Mouse (Mus musculus): ENCODE results near the gene Rcn3. TPM values are rescaled to one million over a fixed set of nuclear protein-coding genes. Genes with fewer than 3 reads are reported as not detected.
A peak's percentile ranks its signal among the peaks of the same experiment; 100 is the strongest.

Gene Rcn3
- total and polyA plus RNA-seq, 3 experiments: 16.0 to 43.0 TPM; not detected in 1

GRCm38 (mm10) chr7:45079856-45080255, 12.2 kb downstream of the Rcn3 start:
- DNase-seq (ENCODE audit: low read depth, low spot score): peak; percentile 90
- Histone ChIP-seq H3K79me2 (ENCODE audit: control insufficient read depth, insufficient read depth, low read length, poor library complexity) (no peaks in the 10 kb centered on the region), H3K36me3 (ENCODE audit: control insufficient read depth in 1 of 2, insufficient read depth in 2 of 2, low read length in 2 of 2) (peaks cover 0 to 2% of the 10 kb centered on the region in 2 experiments; a peak in 1 of 4 replicates), H3K9ac (ENCODE audit: control insufficient read depth, low read depth, low read length, poor library complexity, severe bottlenecking) (no peak overlapping the region), H3K9me3 (replicated peaks; ENCODE audit: insufficient read depth, low read length) (no peaks in the 10 kb centered on the region), H3K4me1 (ENCODE audit: control insufficient read depth in 1 of 2, insufficient read depth in 2 of 2, low read length in 2 of 2) (peaks cover 0 to 4% of the 10 kb centered on the region in 2 experiments; a peak in 1 of 4 replicates), H3K27me3 (ENCODE audit: control insufficient read depth in 1 of 2, insufficient read depth in 2 of 2, low read length in 2 of 2) (no peaks in the 10 kb centered on the region), H3K27ac (ENCODE audit: control insufficient read depth, low read depth, low read length) (no peak overlapping the region), H3K4me3 (ENCODE audit: control insufficient read depth in 1 of 2, insufficient read depth in 1 of 2, low read depth in 2 of 2, low read length in 2 of 2) (no peak overlapping the region)
- TF ChIP-seq HCFC1 (IDR thresholded peaks at IDR 0.05; ENCODE audit: low read depth, low read length) (peak; percentile 45; the same call in 1 of the 2 replicates), NRF1 (IDR thresholded peaks at IDR 0.05; ENCODE audit: insufficient read depth, low read depth, low read length, poor library complexity, severe bottlenecking) (no peak), ETS1 (IDR thresholded peaks at IDR 0.05; ENCODE audit: low read depth, low read length) (0 out of 2 replicates have a peak, but pooled peaks have one; percentile 22), SIN3A (IDR thresholded peaks at IDR 0.05; ENCODE audit: low read length) (peak; percentile 78), POLR2AphosphoS2 (IDR thresholded peaks at IDR 0.05; ENCODE audit: low read length) (peak; percentile 79), CTCF (IDR thresholded peaks at IDR 0.05 in 2 of 3, conservative IDR thresholded peaks at IDR 0.05 in 1 of 3; ENCODE audit: control insufficient read depth in 1 of 3, insufficient read depth in 1 of 3, low read depth in 2 of 3, low read length in 3 of 3, poor library complexity in 1 of 3, severe bottlenecking in 1 of 3) (peak; percentile 89 to 94 (median 93)), ZC3H11A (IDR thresholded peaks at IDR 0.05; ENCODE audit: low read depth, low read length) (peak; percentile 80), SMC3 (IDR thresholded peaks at IDR 0.05; ENCODE audit: low read depth, low read length) (peak; percentile 88), MAZ (IDR thresholded peaks at IDR 0.05; ENCODE audit: low read depth, low read length) (no peak), MEF2A (IDR thresholded peaks at IDR 0.05; ENCODE audit: extremely low read depth, insufficient replicate concordance, low read depth, low read length, poor library complexity, severe bottlenecking) (no peak), RAD21 (IDR thresholded peaks at IDR 0.05; ENCODE audit: low read depth, low read length) (peak; percentile 89), EP300 (IDR thresholded peaks at IDR 0.05; ENCODE audit: low read depth in 1 of 2, low read length in 2 of 2) (peak in 1 of 2 experiments; percentile 17; a peak in 1 of 4 replicates), ZMIZ1 (IDR thresholded peaks at IDR 0.05; ENCODE audit: low read depth, low read length) (no peak), MXI1 (IDR thresholded peaks at IDR 0.05; ENCODE audit: low read depth, low read length) (0 out of 2 replicates have a peak, but pooled peaks have one; percentile 10), BHLHE40 (IDR thresholded peaks at IDR 0.05; ENCODE audit: borderline replicate concordance, low read depth, low read length) (no peak), NELFE (IDR thresholded peaks at IDR 0.05; ENCODE audit: low read depth, low read length) (no peak)

GRCm38 (mm10) chr7:45078513-45078912, 13.5 kb downstream of the Rcn3 start:
- Histone ChIP-seq H3K4me1 (ENCODE audit: control insufficient read depth in 1 of 2, insufficient read depth in 2 of 2, low read length in 2 of 2) (peaks cover 0 to 4% of the 10 kb centered on the region in 2 experiments; a peak in 1 of 4 replicates), H3K27ac (ENCODE audit: control insufficient read depth, low read depth, low read length) (no peak overlapping the region), H3K36me3 (ENCODE audit: control insufficient read depth in 1 of 2, insufficient read depth in 2 of 2, low read length in 2 of 2) (peaks cover 0 to 2% of the 10 kb centered on the region in 2 experiments; a peak in 1 of 4 replicates), H3K9me3 (replicated peaks; ENCODE audit: insufficient read depth, low read length) (no peaks in the 10 kb centered on the region), H3K4me3 (ENCODE audit: control insufficient read depth in 1 of 2, insufficient read depth in 1 of 2, low read depth in 2 of 2, low read length in 2 of 2) (no peak overlapping the region), H3K79me2 (ENCODE audit: control insufficient read depth, insufficient read depth, low read length, poor library complexity) (no peaks in the 10 kb centered on the region), H3K9ac (ENCODE audit: control insufficient read depth, low read depth, low read length, poor library complexity, severe bottlenecking) (no peak overlapping the region), H3K27me3 (ENCODE audit: control insufficient read depth in 1 of 2, insufficient read depth in 2 of 2, low read length in 2 of 2) (no peaks in the 10 kb centered on the region)
- TF ChIP-seq ZKSCAN1 (IDR thresholded peaks at IDR 0.05; ENCODE audit: low read depth, low read length) (no peak), CTCF (IDR thresholded peaks at IDR 0.05 in 2 of 3, conservative IDR thresholded peaks at IDR 0.05 in 1 of 3; ENCODE audit: control insufficient read depth in 1 of 3, insufficient read depth in 1 of 3, low read depth in 2 of 3, low read length in 3 of 3, poor library complexity in 1 of 3, severe bottlenecking in 1 of 3) (peak; percentile 82 to 90 (median 88)), MAFK (IDR thresholded peaks at IDR 0.05; ENCODE audit: borderline replicate concordance, low read depth, low read length) (no peak), SMC3 (IDR thresholded peaks at IDR 0.05; ENCODE audit: low read depth, low read length) (peak; percentile 72), RCOR1 (IDR thresholded peaks at IDR 0.05; ENCODE audit: low read depth, low read length) (no peak), TCF12 (IDR thresholded peaks at IDR 0.05; ENCODE audit: low read depth, low read length) (no peak), ZC3H11A (IDR thresholded peaks at IDR 0.05; ENCODE audit: low read depth, low read length) (peak; percentile 66), ETS1 (IDR thresholded peaks at IDR 0.05; ENCODE audit: low read depth, low read length) (no peak), ZMIZ1 (IDR thresholded peaks at IDR 0.05; ENCODE audit: low read depth, low read length) (no peak), SIN3A (IDR thresholded peaks at IDR 0.05; ENCODE audit: low read length) (peak; percentile 51; the same call in 1 of the 2 replicates), POLR2AphosphoS2 (IDR thresholded peaks at IDR 0.05; ENCODE audit: low read length) (no peak), ZNF384 (IDR thresholded peaks at IDR 0.05; ENCODE audit: low read depth, low read length) (no peak), MYC (IDR thresholded peaks at IDR 0.05; ENCODE audit: low read depth, low read length) (no peak), MAX (IDR thresholded peaks at IDR 0.05; ENCODE audit: low read length) (no peak), GABPA (IDR thresholded peaks at IDR 0.05; ENCODE audit: low read depth, low read length) (no peak), MXI1 (IDR thresholded peaks at IDR 0.05; ENCODE audit: low read depth, low read length) (peak; percentile 37; the same call in 1 of the 2 replicates), POLR2A (IDR thresholded peaks at IDR 0.05; ENCODE audit: control insufficient read depth in 1 of 2, insufficient read depth in 1 of 2, low read depth in 1 of 2, low read length in 2 of 2, poor library complexity in 1 of 2) (peak in 1 of 2 experiments; percentile 24; a peak in 1 of 4 replicates), MAZ (IDR thresholded peaks at IDR 0.05; ENCODE audit: low read depth, low read length) (no peak), GATA1 (IDR thresholded peaks at IDR 0.05; ENCODE audit: low read depth, low read length) (no peak), KAT2A (conservative IDR thresholded peaks at IDR 0.05; ENCODE audit: low read depth, low read length) (no peak), RAD21 (IDR thresholded peaks at IDR 0.05; ENCODE audit: low read depth, low read length) (peak; percentile 81)
- peak; percentile 84 for DNase-seq (ENCODE audit: low read depth, low spot score)

Measured in MEL (cell line).